Mouse (Mus musculus) embryonic facial prominence, embryonic 15.5 days (tissue): ENCODE results near the gene Fam98c. TPM values are rescaled to one million over a fixed set of nuclear protein-coding genes. Genes with fewer than 3 reads are reported as not detected.
"Not testable (repeated sequence)": the region's sequence is repeated elsewhere in the genome, so short reads cannot be mapped to it uniquely, and the experiment has no call there.

Experiments used
- ATAC-seq: fragments of 200-750 bp; cut with Nextera tagmentation; 2 replicates; pipeline ENCODE4 v1.8.0; 2017; ENCODE audit warnings: low read depth, moderate TSS enrichment; ENCODE audit not compliant: insufficient number of reproducible peaks, low FRiP score, low TSS enrichment
- H3K27ac ChIP-seq: fragments of 300-500 bp; sonication (generic); replicated peaks from 2 replicates; pipeline ENCODE4 v1.5.1; 2015; ENCODE audit warnings: mild to moderate bottlenecking, inconsistent platforms
- H3K27me3 ChIP-seq: fragments of 300-500 bp; sonication (generic); 2 replicates; pipeline ENCODE4 v1.6.1; 2015; ENCODE audit warnings: inconsistent platforms
- H3K36me3 ChIP-seq: fragments of 300-500 bp; sonication (generic); 2 replicates; pipeline ENCODE4 v1.6.1; 2015; ENCODE audit warnings: mild to moderate bottlenecking, inconsistent platforms
- H3K4me1 ChIP-seq: fragments of 300-500 bp; sonication (generic); 2 replicates; pipeline ENCODE4 v1.6.1; 2015; ENCODE audit warnings: inconsistent platforms
- H3K4me2 ChIP-seq: fragments of 300-500 bp; sonication (generic); replicated peaks from 2 replicates; pipeline ENCODE4 v1.6.1; 2015; ENCODE audit warnings: mild to moderate bottlenecking, inconsistent platforms
- H3K4me3 ChIP-seq: fragments of 300-500 bp; sonication (generic); replicated peaks from 2 replicates; pipeline ENCODE4 v1.5.1; 2015; ENCODE audit warnings: mild to moderate bottlenecking, inconsistent platforms
- H3K9ac ChIP-seq: fragments of 300-500 bp; sonication (generic); 2 replicates; pipeline ENCODE4 v1.6.1; 2015; ENCODE audit warnings: inconsistent platforms
- H3K9me3 ChIP-seq: fragments of 300-500 bp; sonication (generic); replicated peaks from 2 replicates; pipeline ENCODE4 v1.6.1; 2016; ENCODE audit warnings: inconsistent platforms
- WGBS: fragments of 180-500 bp; shearing (Covaris S2); methylation state at CpG from one replicate; pipeline ENCODE4 v1.1.7; 2015; 5-methylcytosine and 5-hydroxymethylcytosine counted together
- polyA plus RNA-seq: library from polyadenylated mRNA; unstranded; fragments of >200 nt; fragmentation: Nextera tagmentation; extraction: Ambion mirVana; gene quantifications from 2 replicates; pipeline ENCODE4 v1.2.1, GENCODE M21; 2015

Fam98c gene
- polyA plus RNA-seq = 22.8 and 24.6 TPM in 2 replicates

- peak; percentile 66 for ATAC-seq
- 2% methylated on average over 67 of the region's 68 CpGs for WGBS
These were observed at the start of gene Fam98c for GRCm38 (mm10) chr7:29155838-29156782. Fam98c (minus strand) TSS chr7:29156234.

GRCm38 (mm10) chr7:29202577-29202976, 46.5 kb upstream of the Fam98c start:
- no peak overlapping the region for H3K4me2 ChIP-seq
- no peaks in the 10 kb centered on the region for H3K4me1 ChIP-seq
- no peaks in the 10 kb centered on the region for H3K9me3 ChIP-seq
- H3K27ac ChIP-seq = no peak overlapping the region
- no peak for ATAC-seq
- H3K4me3 ChIP-seq = no peak overlapping the region
- H3K27me3 ChIP-seq = no peaks in the 10 kb centered on the region
- no peak overlapping the region for H3K9ac ChIP-seq
- WGBS = 77% methylated on average over 6 of the region's 6 CpGs
- H3K36me3 ChIP-seq = no peaks in the 10 kb centered on the region

More at GRCm38 (mm10) chr7:29155838-29156782, at the start of gene Fam98c:
- H3K36me3 ChIP-seq = 0 out of 2 replicates have a peak, but pooled peaks cover 5% of the 10 kb centered on the region
- no peaks in the 10 kb centered on the region for H3K9me3 ChIP-seq
- peaks cover 15% of the 10 kb centered on the region for H3K27me3 ChIP-seq
- peaks cover 10% of the 10 kb centered on the region; the same call in 1 of the 2 replicates for H3K4me1 ChIP-seq
- peak within 1 kb of the TSS; percentile 89 for H3K27ac ChIP-seq
- peak within 1 kb of the TSS; percentile 69 for H3K9ac ChIP-seq
- peak within 1 kb of the TSS; percentile 89 for H3K4me3 ChIP-seq
- peak within 1 kb of the TSS; percentile 96 for H3K4me2 ChIP-seq

GRCm38 (mm10) chr7:29194230-29194629, 38.2 kb upstream of the Fam98c start:
- H3K9ac ChIP-seq, H3K27ac ChIP-seq, H3K36me3 ChIP-seq, H3K4me3 ChIP-seq, H3K27me3 ChIP-seq, H3K9me3 ChIP-seq, H3K4me2 ChIP-seq, ATAC-seq, H3K4me1 ChIP-seq: not testable (repeated sequence)
- WGBS = 89% methylated on average over 1 of the region's 1 CpGs

GRCm38 (mm10) chr7:29181323-29181722, 25.3 kb upstream of the Fam98c start:
- not testable (repeated sequence) for H3K27me3 ChIP-seq, ATAC-seq, H3K9me3 ChIP-seq, H3K27ac ChIP-seq, H3K4me2 ChIP-seq, H3K9ac ChIP-seq, H3K4me3 ChIP-seq
- 83% methylated on average over 4 of the region's 4 CpGs for WGBS
- Histone ChIP-seq H3K4me1 (peaks cover 17% of the 10 kb centered on the region), H3K36me3 (peaks cover 12% of the 10 kb centered on the region)

GRCm38 (mm10) chr7:29180854-29181236, 24.8 kb upstream of the Fam98c start:
- peaks cover 17% of the 10 kb centered on the region for H3K4me1 ChIP-seq
- no peaks in the 10 kb centered on the region for H3K27me3 ChIP-seq
- WGBS = 40% methylated on average over 5 of the region's 5 CpGs
- H3K9me3 ChIP-seq = no peaks in the 10 kb centered on the region
- H3K4me2 ChIP-seq = peak overlapping the region; percentile 58
- H3K4me3 ChIP-seq = peak overlapping the region; percentile 81
- no peak overlapping the region for H3K9ac ChIP-seq
- peaks cover 17% of the 10 kb centered on the region for H3K36me3 ChIP-seq
- H3K27ac ChIP-seq = no peak overlapping the region; the same call in 1 of the 2 replicates
- no peak for ATAC-seq

GRCm38 (mm10) chr7:29180077-29180853, 24.2 kb upstream of the Fam98c start, which contains the start of gene Psmd8:
Psmd8 (minus strand) TSS chr7:29180701.
- under 1% methylated on average over 62 of the region's 62 CpGs for WGBS
- ATAC-seq = peak; percentile 94
- Histone ChIP-seq H3K9me3 (no peaks in the 10 kb centered on the region), H3K36me3 (peaks cover 23% of the 10 kb centered on the region), H3K27me3 (no peaks in the 10 kb centered on the region), H3K27ac (peak within 1 kb of the TSS; percentile 63), H3K4me2 (peak within 1 kb of the TSS; percentile 75), H3K4me3 (peak within 1 kb of the TSS; percentile 81), H3K4me1 (peaks cover 17% of the 10 kb centered on the region), H3K9ac (peak within 1 kb of the TSS; percentile 64)

GRCm38 (mm10) chr7:29179323-29179722, 23.3 kb upstream of the Fam98c start:
- Histone ChIP-seq H3K36me3 (peaks cover 32% of the 10 kb centered on the region), H3K27me3 (peaks cover 6% of the 10 kb centered on the region; the same call in 1 of the 2 replicates), H3K27ac (no peak overlapping the region), H3K9ac (0 out of 2 replicates have a peak overlapping the region, but pooled peaks have one; percentile 64), H3K9me3 (no peaks in the 10 kb centered on the region), H3K4me2 (peak overlapping the region; percentile 75), H3K4me1 (peaks cover 17% of the 10 kb centered on the region), H3K4me3 (peak overlapping the region; percentile 81)
- 28% methylated on average over 7 of the region's 7 CpGs for whole genome bisulfite sequencing
- ATAC-seq = no peak

GRCm38 (mm10) chr7:29178106-29178505, 22.1 kb upstream of the Fam98c start:
- Histone ChIP-seq H3K27me3 (peaks cover 17% of the 10 kb centered on the region), H3K9ac (no peak overlapping the region), H3K27ac (no peak overlapping the region), H3K4me2 (no peak overlapping the region), H3K4me1 (peaks cover 17% of the 10 kb centered on the region), H3K4me3 (no peak overlapping the region), H3K9me3 (no peaks in the 10 kb centered on the region), H3K36me3 (peaks cover 44% of the 10 kb centered on the region)
- 89% methylated on average over 4 of the region's 4 CpGs for WGBS
- no peak for ATAC-seq

GRCm38 (mm10) chr7:29172390-29173016, 16.5 kb upstream of the Fam98c start:
- Histone ChIP-seq H3K27ac (no peak overlapping the region), H3K4me3 (peak overlapping the region; percentile 65), H3K9ac (no peak overlapping the region), H3K4me2 (peak overlapping the region; percentile 88; the same call in 1 of the 2 replicates), H3K36me3 (peaks cover 42% of the 10 kb centered on the region), H3K9me3 (no peaks in the 10 kb centered on the region), H3K27me3 (peaks cover 38% of the 10 kb centered on the region), H3K4me1 (peaks cover 44% of the 10 kb centered on the region)
- no peak for ATAC-seq
- WGBS = 39% methylated on average over 32 of the region's 32 CpGs

- H3K9ac ChIP-seq = peak overlapping the region; percentile 4; the same call in 1 of the 2 replicates
- peaks cover 44% of the 10 kb centered on the region for H3K4me1 ChIP-seq
- no peaks in the 10 kb centered on the region for H3K9me3 ChIP-seq
- peak overlapping the region; percentile 88 for H3K4me2 ChIP-seq
- peaks cover 38% of the 10 kb centered on the region for H3K27me3 ChIP-seq
- H3K4me3 ChIP-seq = peak overlapping the region; percentile 65
- H3K27ac ChIP-seq = no peak overlapping the region
- 6% methylated on average over 34 of the region's 34 CpGs for WGBS
- H3K36me3 ChIP-seq = peaks cover 35% of the 10 kb centered on the region
- no peak for ATAC-seq
These were observed 15.6 kb upstream of the Fam98c start for GRCm38 (mm10) chr7:29171562-29172097.
